In the genomic region with DNA sequence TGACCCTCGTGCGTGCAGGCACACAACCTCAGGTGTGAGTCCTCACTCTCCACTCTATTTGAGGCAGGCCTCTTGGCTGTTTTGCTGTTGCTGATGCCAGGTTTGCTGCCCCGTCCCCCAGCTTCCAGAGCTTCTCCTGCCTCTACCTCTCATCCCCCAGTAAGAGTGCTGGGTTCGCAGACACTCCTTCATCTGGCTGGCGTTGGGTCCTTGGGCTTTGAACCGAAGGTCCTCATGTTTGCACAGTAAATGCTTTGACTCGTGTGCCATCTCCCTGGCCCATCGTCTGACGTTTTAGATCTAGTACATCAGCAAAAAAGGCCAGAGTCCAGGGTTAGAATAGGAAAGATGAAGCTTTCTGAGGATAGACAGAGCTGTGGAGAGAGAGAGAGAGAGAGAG, we compare ENCODE assay signal across 27 mouse cellular contexts. TPM values are rescaled to one million over a fixed set of nuclear protein-coding genes. Genes with fewer than 3 reads are reported as not detected.
DNase-seq lines count a peak whose midpoint lies in the region; ATAC-seq and TF ChIP-seq lines count a peak whose summit lies in the region.
"Had no signal": no experiment of that assay in that cellular context is flagged by ENCODE, and none has a peak within 500 bp of the region (broad histone marks: within the 10 kb centered on the region; RNA-seq: fewer than 3 reads in every experiment).

No protein-coding gene starts in this region.

- no peaks in the 10 kb centered on the region for H3K9me3 ChIP-seq in forebrain, embryonic 14.5 days (replicated peaks; ENCODE audit: control insufficient read depth, low read length)
- no peaks in the 10 kb centered on the region for H3K9me3 ChIP-seq in forebrain, postnatal 0 days (ENCODE audit: low read length)
- H3K9me3 ChIP-seq in limb, embryonic 15.5 days, result no peaks in the 10 kb centered on the region
- no peaks in the 10 kb centered on the region for H3K9me3 ChIP-seq in limb, embryonic 10.5 days (replicated peaks)
- no peaks in the 10 kb centered on the region for H3K9me3 ChIP-seq in neural tube, embryonic 15.5 days (replicated peaks)

- no peak for DNase-seq in forebrain, embryonic 14.5 days (ENCODE audit: low spot score)
- no peak for DNase-seq in forebrain, postnatal 0 days
- no peak for DNase-seq in limb, embryonic 10.5 days (ENCODE audit: low spot score)
- DNase-seq in thymus, postnatal 4 days, result peak; percentile 27
- DNase-seq in thymus, adult 18-20 months, result no peak
- no peak for DNase-seq in heart, adult 2 months
- DNase-seq: adrenal gland, postnatal 25 days; cerebellum, adult 11-12 months; heart, adult 11 months; heart, postnatal 36 days; kidney, adult 11 months; kidney, postnatal 14 days; left cerebral cortex, postnatal 4 days; liver; lung, adult 2 months; lung, postnatal 10 days; right cerebral cortex, postnatal 4 days; thymus, adult 2 months; thymus, postnatal 36 days had no signal

- H3K9ac ChIP-seq in forebrain, embryonic 14.5 days (ENCODE audit: low read length), result no peak overlapping the region
- no peak overlapping the region for H3K9ac ChIP-seq in forebrain, postnatal 0 days
- no peak overlapping the region for H3K9ac ChIP-seq in limb, embryonic 15.5 days
- no peak overlapping the region for H3K9ac ChIP-seq in neural tube, embryonic 15.5 days (replicated peaks)
- H3K9ac ChIP-seq in heart, adult 2 months (ENCODE audit: low read depth, low read length), result no peak overlapping the region
- H3K9ac ChIP-seq: liver, embryonic 14.5 days had no signal

- intact Hi-C loops in heart, adult 2 months (cut with DNase I), result loop anchor here (10.0 kb wide), 1 partner anchor 65 kb away; no protein-coding TSS in a partner anchor

- no peak for TF ChIP-seq POLR2A in heart, adult 2 months (IDR thresholded peaks at IDR 0.05; ENCODE audit: insufficient read depth, low read depth, low read length)

- H3K4me2 ChIP-seq in forebrain, embryonic 14.5 days (ENCODE audit: low read length), result no peak overlapping the region
- H3K4me2 ChIP-seq in forebrain, postnatal 0 days (ENCODE audit: low read depth), result no peak overlapping the region
- no peak overlapping the region for H3K4me2 ChIP-seq in limb, embryonic 15.5 days
- no peak overlapping the region for H3K4me2 ChIP-seq in neural tube, embryonic 15.5 days
- H3K4me2 ChIP-seq: heart, embryonic 11.5 days had no signal

- no peak overlapping the region for H3K4me3 ChIP-seq in forebrain, embryonic 14.5 days (ENCODE audit: low read depth, low read length)
- no peak overlapping the region for H3K4me3 ChIP-seq in forebrain, postnatal 0 days (ENCODE audit: low read depth, low read length)
- H3K4me3 ChIP-seq in limb, embryonic 15.5 days, result no peak overlapping the region
- no peak overlapping the region for H3K4me3 ChIP-seq in limb, embryonic 10.5 days
- no peak overlapping the region for H3K4me3 ChIP-seq in neural tube, embryonic 15.5 days (replicated peaks)
- no peak overlapping the region for H3K4me3 ChIP-seq in heart, adult 2 months
- H3K4me3 ChIP-seq: erythroblast, embryonic 14.5 days had no signal

- H3K27ac ChIP-seq in forebrain, embryonic 14.5 days (ENCODE audit: low read depth, low read length), result 0 out of 2 replicates have a peak overlapping the region, but pooled peaks have one; percentile 83
- H3K27ac ChIP-seq in forebrain, postnatal 0 days (ENCODE audit: low read depth, low read length), result no peak overlapping the region
- H3K27ac ChIP-seq in limb, embryonic 15.5 days, result 0 out of 2 replicates have a peak overlapping the region, but pooled peaks have one; percentile 39
- no peak overlapping the region for H3K27ac ChIP-seq in limb, embryonic 10.5 days
- H3K27ac ChIP-seq in neural tube, embryonic 15.5 days (replicated peaks), result 0 out of 2 replicates have a peak overlapping the region, but pooled peaks have one; percentile 37
- no peak overlapping the region for H3K27ac ChIP-seq in heart, adult 2 months
- H3K27ac ChIP-seq: liver, embryonic 14.5 days; macrophage; stomach, postnatal 0 days had no signal

- no peak for ATAC-seq in forebrain, embryonic 14.5 days
- ATAC-seq in forebrain, postnatal 0 days, result no peak
- ATAC-seq in limb, embryonic 15.5 days (ENCODE audit: insufficient number of reproducible peaks, low FRiP score, low TSS enrichment, low read depth), result no peak
- ATAC-seq in neural tube, embryonic 15.5 days (ENCODE audit: low FRiP score), result no peak
- ATAC-seq: inflammation-experienced regulatory T-cells, adult 6 months had no signal

- WGBS in forebrain, embryonic 14.5 days, result 86% methylated on average over 9 of the region's 9 CpGs
- 82% methylated on average over 9 of the region's 9 CpGs for WGBS in forebrain, postnatal 0 days
- WGBS in limb, embryonic 15.5 days, result 79% methylated on average over 9 of the region's 9 CpGs
- WGBS in limb, embryonic 10.5 days, result 81% methylated on average over 9 of the region's 9 CpGs
- WGBS in neural tube, embryonic 15.5 days, result 77% methylated on average over 9 of the region's 9 CpGs
- 86% methylated on average over 9 of the region's 9 CpGs for WGBS in heart, adult 2 months

- TF ChIP-seq EP300 in heart, adult 2 months (IDR thresholded peaks at IDR 0.05; ENCODE audit: insufficient read depth, low read depth, low read length), result no peak

- H3K4me1 ChIP-seq in forebrain, embryonic 14.5 days (ENCODE audit: control insufficient read depth, insufficient read depth, low read length), result peaks cover 34% of the 10 kb centered on the region
- H3K4me1 ChIP-seq in forebrain, postnatal 0 days (ENCODE audit: insufficient read depth), result peaks cover 19% of the 10 kb centered on the region; the same call in 1 of the 2 replicates
- H3K4me1 ChIP-seq in limb, embryonic 15.5 days, result peaks cover 55% of the 10 kb centered on the region
- H3K4me1 ChIP-seq in limb, embryonic 10.5 days, result peaks cover 71% of the 10 kb centered on the region
- peaks cover 59% of the 10 kb centered on the region for H3K4me1 ChIP-seq in neural tube, embryonic 15.5 days
- H3K4me1 ChIP-seq in heart, adult 2 months (ENCODE audit: control insufficient read depth, insufficient read depth, low read length), result peaks cover 6% of the 10 kb centered on the region

- H3K36me3 ChIP-seq in forebrain, embryonic 14.5 days (ENCODE audit: control insufficient read depth, insufficient read depth, low read length), result no peaks in the 10 kb centered on the region
- H3K36me3 ChIP-seq in forebrain, postnatal 0 days (ENCODE audit: insufficient read depth), result no peaks in the 10 kb centered on the region
- H3K36me3 ChIP-seq in limb, embryonic 15.5 days, result no peaks in the 10 kb centered on the region
- no peaks in the 10 kb centered on the region for H3K36me3 ChIP-seq in limb, embryonic 10.5 days
- no peaks in the 10 kb centered on the region for H3K36me3 ChIP-seq in neural tube, embryonic 15.5 days
- no peaks in the 10 kb centered on the region for H3K36me3 ChIP-seq in heart, adult 2 months (ENCODE audit: control insufficient read depth, insufficient read depth, low read length)

- H3K27me3 ChIP-seq in forebrain, embryonic 14.5 days (replicated peaks; ENCODE audit: control insufficient read depth, insufficient read depth, low read length), result no peaks in the 10 kb centered on the region
- H3K27me3 ChIP-seq in forebrain, postnatal 0 days (ENCODE audit: insufficient read depth, low read length), result no peaks in the 10 kb centered on the region
- H3K27me3 ChIP-seq in limb, embryonic 15.5 days, result no peaks in the 10 kb centered on the region
- no peaks in the 10 kb centered on the region for H3K27me3 ChIP-seq in limb, embryonic 10.5 days (ENCODE audit: low read depth, poor library complexity, severe bottlenecking)
- no peaks in the 10 kb centered on the region for H3K27me3 ChIP-seq in neural tube, embryonic 15.5 days (replicated peaks)
- H3K27me3 ChIP-seq in heart, adult 2 months (ENCODE audit: control insufficient read depth, insufficient read depth, low read length), result no peaks in the 10 kb centered on the region

- TF ChIP-seq CTCF in forebrain, postnatal 0 days (IDR thresholded peaks at IDR 0.05; ENCODE audit: low read depth), result no peak
- no peak for TF ChIP-seq CTCF in heart, adult 2 months (IDR thresholded peaks at IDR 0.05)

- no peaks in the 10 kb centered on the region for H3K79me2 ChIP-seq in heart, adult 2 months (replicated peaks; ENCODE audit: control insufficient read depth, insufficient read depth, low read length)

RNA-seq across cellular contexts. Expression of gene Prex1, which starts 43.7 kb away (rescaled TPM):
- polyA plus RNA-seq in forebrain, embryonic 14.5 days (2014; fragmentation: Nextera tagmentation; extraction: Ambion mirVana), result 28.4 and 34.4 TPM in 2 replicates
- total RNA-seq in forebrain, postnatal 0 days (2014; rRNA removed), result 30.6 and 31.3 TPM in 2 replicates
- 14.5 and 17.5 TPM in 2 replicates for polyA plus RNA-seq in forebrain, postnatal 0 days (2015; fragmentation: Nextera tagmentation; extraction: Ambion mirVana)
- 17.7 and 19.1 TPM in 2 replicates for polyA plus RNA-seq in limb, embryonic 15.5 days (2015; fragmentation: Nextera tagmentation; extraction: Ambion mirVana)
- 24.6 and 26.2 TPM in 2 replicates for polyA plus RNA-seq in limb, embryonic 10.5 days (2016; fragmentation: Nextera tagmentation; extraction: Ambion mirVana)
- 22.0 and 24.9 TPM in 2 replicates for polyA plus RNA-seq in neural tube, embryonic 15.5 days (2015; fragmentation: Nextera tagmentation; extraction: Ambion mirVana)
- total RNA-seq in heart, adult 2 months (2021), result 1 to 10 TPM; 5.2 to 6.0 TPM
- polyA plus RNA-seq in heart, adult 2 months (2012; rRNA removed), result 9.3 and 9.8 TPM in 2 replicates

Comparison
In these comparisons a context has a peak if more than half of its experiments do, and no peak if none do; other contexts are left out.
1. H3K27ac ChIP-seq: peak in forebrain, embryonic 14.5 days (single experiment), limb, embryonic 15.5 days (single experiment) and neural tube, embryonic 15.5 days (single experiment); none in forebrain, postnatal 0 days (single experiment), limb, embryonic 10.5 days (single experiment) and heart, adult 2 months (single experiment).